Mouse (Mus musculus) CH12.LX (cell line): ENCODE results near the gene Grip1. TPM values are rescaled to one million over a fixed set of nuclear protein-coding genes. Genes with fewer than 3 reads are reported as not detected.

Experiments used
- DNase-seq: peaks from one replicate; pipeline ENCODE4 v3.0.0-alpha.2; 2013; ENCODE audit errors: extremely low read depth
- H3K27ac ChIP-seq: 2 replicates; pipeline ENCODE4 v1.5.1; 2012; ENCODE audit warnings: low read depth, mild to moderate bottlenecking, control low read depth, moderate library complexity; ENCODE audit not compliant: insufficient read depth
- H3K27me3 ChIP-seq: replicated peaks from 2 replicates; pipeline ENCODE3; 2012; ENCODE audit warnings: inconsistent platforms
- H3K36me3 ChIP-seq, 2 experiments: replicated peaks in 1 of 2; 2 replicates each; pipeline versions ENCODE3 to v1.6.1; 2012; ENCODE audit warnings: inconsistent platforms in 1 of 2, low read length in 1 of 2, mild to moderate bottlenecking in 1 of 2, mixed read lengths in 1 of 2, moderate library complexity in 1 of 2; ENCODE audit not compliant: control insufficient read depth in 1 of 2, insufficient read depth in 1 of 2
- H3K4me1 ChIP-seq, 2 experiments: 2 replicates each; pipeline ENCODE4 v1.6.1; 2012; ENCODE audit warnings: inconsistent platforms in 1 of 2, moderate library complexity in 1 of 2; ENCODE audit not compliant: insufficient read depth in 2 of 2, control insufficient read depth in 1 of 2
- H3K4me2 ChIP-seq: 2 replicates; pipeline ENCODE4 v1.6.1; 2012; ENCODE audit warnings: low read depth, mild to moderate bottlenecking, control low read depth; ENCODE audit not compliant: poor library complexity, insufficient read depth, severe bottlenecking
- H3K4me3 ChIP-seq, 3 experiments: fragments of 150-350 bp in 1 of 3; sonication (generic) in 1 of 3; replicated peaks in 1 of 3; 2 replicates each; pipeline versions ENCODE3 to v1.5.1; 2011 to 2012; ENCODE audit warnings: low read depth in 2 of 3, low read length in 2 of 3, mild to moderate bottlenecking in 2 of 3, moderate library complexity in 2 of 3, control low read depth in 1 of 3, improper control_type of control experiment in 1 of 3, inconsistent platforms in 1 of 3, mixed read lengths in 1 of 3; ENCODE audit not compliant: poor library complexity in 1 of 3
- H3K79me2 ChIP-seq: replicated peaks from 2 replicates; pipeline ENCODE4 v1.6.1; 2012; ENCODE audit warnings: mild to moderate bottlenecking, moderate library complexity; ENCODE audit not compliant: control insufficient read depth, poor library complexity, insufficient read depth, severe bottlenecking; ENCODE audit errors: extremely low read depth
- H3K9ac ChIP-seq: 2 replicates; pipeline ENCODE4 v1.6.1; 2012; ENCODE audit warnings: low read depth, mild to moderate bottlenecking, control low read depth, moderate library complexity; ENCODE audit not compliant: insufficient read depth
- H3K9me3 ChIP-seq: replicated peaks from 2 replicates; pipeline ENCODE3; 2012; ENCODE audit warnings: low read length, inconsistent platforms, mixed read lengths
- BHLHE40 ChIP-seq: IDR thresholded peaks from 2 replicates; pipeline ENCODE4 v1.6.1; 2011; ENCODE audit warnings: mild to moderate bottlenecking, low read depth, low read length, improper control_type of control experiment
- CHD2 ChIP-seq: IDR thresholded peaks from 2 replicates; pipeline ENCODE4 v1.6.1; 2011; ENCODE audit warnings: low read length, improper control_type of control experiment
- CTCF ChIP-seq, 2 experiments: IDR thresholded peaks in 1 of 2; conservative IDR thresholded peaks in 1 of 2; 2 replicates each; pipeline ENCODE4 v1.5.1; 2011 to 2012; ENCODE audit warnings: low read depth in 2 of 2, low read length in 2 of 2, improper control_type of control experiment in 1 of 2, inconsistent platforms in 1 of 2, mild to moderate bottlenecking in 1 of 2, moderate library complexity in 1 of 2
- ETS1 ChIP-seq: conservative IDR thresholded peaks from 2 replicates; pipeline ENCODE4 v1.6.1; 2012; ENCODE audit warnings: low read depth, mild to moderate bottlenecking, inconsistent platforms, low read length, improper control_type of control experiment, moderate library complexity
- HCFC1 ChIP-seq: IDR thresholded peaks from 2 replicates; pipeline ENCODE4 v1.6.1; 2012; ENCODE audit warnings: low read depth, mild to moderate bottlenecking, inconsistent platforms, low read length, improper control_type of control experiment
- KAT2A ChIP-seq: IDR thresholded peaks from 2 replicates; pipeline ENCODE4 v1.6.1; 2012; ENCODE audit warnings: low read length, improper control_type of control experiment, inconsistent platforms; ENCODE audit not compliant: insufficient replicate concordance
- MAFK ChIP-seq: IDR thresholded peaks from 2 replicates; pipeline ENCODE4 v1.6.1; 2011; ENCODE audit warnings: low read length, improper control_type of control experiment; ENCODE audit not compliant: insufficient replicate concordance
- MAZ ChIP-seq: IDR thresholded peaks from 2 replicates; pipeline ENCODE4 v1.6.1; 2012; ENCODE audit warnings: low read depth, mild to moderate bottlenecking, inconsistent platforms, low read length, improper control_type of control experiment, moderate library complexity
- MXI1 ChIP-seq: IDR thresholded peaks from 2 replicates; pipeline ENCODE4 v1.6.1; 2011; ENCODE audit warnings: mild to moderate bottlenecking, low read depth, low read length, improper control_type of control experiment
- NELFE ChIP-seq: IDR thresholded peaks from 2 replicates; pipeline ENCODE4 v1.6.1; 2011; ENCODE audit warnings: low read depth, low read length, improper control_type of control experiment
- PAX5 ChIP-seq: IDR thresholded peaks from 2 replicates; pipeline ENCODE4 v1.6.1; 2012; ENCODE audit warnings: low read length, inconsistent platforms, mixed read lengths
- RAD21 ChIP-seq: IDR thresholded peaks from 2 replicates; pipeline ENCODE4 v1.6.1; 2011; ENCODE audit warnings: low read depth, mild to moderate bottlenecking, low read length, improper control_type of control experiment, moderate library complexity
- SIN3A ChIP-seq: IDR thresholded peaks from 2 replicates; pipeline ENCODE4 v1.6.1; 2012; ENCODE audit warnings: low read length, improper control_type of control experiment, inconsistent platforms
- SMC3 ChIP-seq: IDR thresholded peaks from 2 replicates; pipeline ENCODE4 v1.6.1; 2011; ENCODE audit warnings: low read depth, low read length, improper control_type of control experiment
- TBP ChIP-seq: conservative IDR thresholded peaks from 2 replicates; pipeline ENCODE4 v1.6.1; 2011; ENCODE audit warnings: low read depth, low read length, improper control_type of control experiment
- UBTF ChIP-seq: IDR thresholded peaks from 2 replicates; pipeline ENCODE4 v1.6.1; 2012; ENCODE audit warnings: low read depth, mild to moderate bottlenecking, inconsistent platforms, low read length, improper control_type of control experiment, moderate library complexity
- USF1 ChIP-seq: IDR thresholded peaks from 2 replicates; pipeline ENCODE4 v1.6.1; 2014; ENCODE audit warnings: low read depth, mild to moderate bottlenecking, inconsistent platforms, low read length, improper control_type of control experiment
- USF2 ChIP-seq: conservative IDR thresholded peaks from 2 replicates; pipeline ENCODE4 v1.6.1; 2011; ENCODE audit warnings: low read depth, low read length, improper control_type of control experiment
- ZKSCAN1 ChIP-seq: IDR thresholded peaks from 2 replicates; pipeline ENCODE4 v1.6.1; 2012; ENCODE audit warnings: low read depth, inconsistent platforms, low read length, improper control_type of control experiment, borderline replicate concordance
- ZNF384 ChIP-seq: IDR thresholded peaks from 2 replicates; pipeline ENCODE4 v1.6.1; 2012; ENCODE audit warnings: low read depth, low read length, improper control_type of control experiment, inconsistent platforms
- dilution Hi-C: fragments of 300-500 bp; cut with MboI; formaldehyde crosslinking; loops from 2 replicates; pipeline ENCODE4 v1.14.3; 2020; ENCODE audit warnings: low sequenced_read_pairs; ENCODE audit not compliant: extremely low pct_unique_long_range_greater_than_20kb, extremely low pct_ligation_motif_present
- in situ Hi-C: fragments of 300-500 bp; cut with MboI; formaldehyde crosslinking; loops from 3 replicates; pipeline ENCODE4 v1.14.3; 2019; ENCODE audit warnings: low sequenced_read_pairs, low pct_ligation_motif_present, low pct_unique_long_range_greater_than_20kb, mixed read lengths
- polyA plus RNA-seq: library from polyadenylated mRNA; unstranded; fragments of >175 nt; gene quantifications from 2 replicates; pipeline ENCODE4 v1.2.1, GENCODE M21; 2012; ENCODE audit warnings: low read depth; ENCODE audit not compliant: insufficient read length
- total RNA-seq, 2 experiments: library from RNA; depleted of rRNA; stranded (reverse); fragments of 300-350 nt in 1 of 2; fragments of >200 nt in 1 of 2; gene quantifications; 2 replicates each; pipeline ENCODE4 v1.2.3; 2012 to 2014

Grip1 gene
- total and polyA plus RNA-seq, 3 experiments = 0.09 to 0.33 (median 0.13) TPM

GRCm38 (mm10) chr10:119878331-119878730 lies 424.7 kb downstream of the Grip1 start:
- H3K9me3 ChIP-seq = no peaks in the 10 kb centered on the region
- H3K4me1 ChIP-seq = peaks cover 0 to 4% of the 10 kb centered on the region in 2 experiments; a peak in 1 of 4 replicates
- H3K36me3 ChIP-seq = no peaks in the 10 kb centered on the region
- no peak for DNase-seq
- dilution Hi-C loops = no loop called here
- TF ChIP-seq KAT2A (no peak), NELFE (no peak), BHLHE40 (no peak), CHD2 (no peak), RAD21 (no peak), USF2 (no peak), SIN3A (no peak), TBP (no peak), MAZ (no peak), ZKSCAN1 (no peak), PAX5 (no peak), UBTF (no peak)
- H3K9ac ChIP-seq = no peak overlapping the region
- no peak overlapping the region for H3K4me2 ChIP-seq
- no peaks in the 10 kb centered on the region for H3K27me3 ChIP-seq
- H3K4me3 ChIP-seq = no peak overlapping the region
- no peak overlapping the region for H3K27ac ChIP-seq
- in situ Hi-C loops = no loop called here
- no peaks in the 10 kb centered on the region for H3K79me2 ChIP-seq

- H3K79me2 ChIP-seq = no peaks in the 10 kb centered on the region
- no peaks in the 10 kb centered on the region for H3K27me3 ChIP-seq
- no peaks in the 10 kb centered on the region for H3K9me3 ChIP-seq
- no peak overlapping the region for H3K4me3 ChIP-seq
- no peak overlapping the region for H3K4me2 ChIP-seq
- H3K36me3 ChIP-seq = no peaks in the 10 kb centered on the region
- no peak for TF ChIP-seq SMC3
- dilution Hi-C loops (no loop called here), in situ Hi-C loops (no loop called here)
- no peak for DNase-seq
- H3K27ac ChIP-seq = no peak overlapping the region
- H3K4me1 ChIP-seq = peaks cover 0 to 4% of the 10 kb centered on the region in 2 experiments; a peak in 1 of 4 replicates
- no peak overlapping the region for H3K9ac ChIP-seq
Observed at GRCm38 (mm10) chr10:119884591-119884990, 431.0 kb downstream of the Grip1 start.

DNA sequence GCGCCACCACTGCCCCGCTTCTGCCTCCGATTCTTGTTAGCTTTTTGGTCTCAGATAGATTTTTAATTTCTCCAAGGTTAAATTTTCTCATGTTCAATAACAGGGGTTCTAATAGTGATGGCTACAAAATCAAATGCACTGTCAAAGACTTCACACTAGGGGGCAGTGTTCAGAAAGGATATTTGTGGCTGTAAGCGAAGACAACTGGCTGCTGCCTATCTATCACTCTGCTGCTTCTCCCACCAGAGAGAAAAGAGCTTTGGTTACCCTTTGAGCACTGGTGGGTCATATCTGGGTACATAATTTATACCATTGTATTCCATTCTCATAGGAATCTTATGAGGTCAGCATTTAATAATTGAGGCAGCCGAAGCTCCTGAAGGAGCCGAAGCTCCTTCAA lies 431.9 kb downstream of the Grip1 start:
- dilution Hi-C loops = no loop called here
- Histone ChIP-seq H3K4me2 (no peak overlapping the region), H3K4me3 (no peak overlapping the region), H3K9ac (no peak overlapping the region), H3K27me3 (no peaks in the 10 kb centered on the region), H3K4me1 (peaks cover 0 to 4% of the 10 kb centered on the region in 2 experiments; a peak in 1 of 4 replicates), H3K36me3 (no peaks in the 10 kb centered on the region), H3K79me2 (no peaks in the 10 kb centered on the region), H3K9me3 (no peaks in the 10 kb centered on the region), H3K27ac (no peak overlapping the region)
- in situ Hi-C loops = no loop called here
- DNase-seq = peak; percentile 53
- no peak for TF ChIP-seq USF1
- TF ChIP-seq CTCF (conservative IDR thresholded peaks at IDR 0.05 in 1 of 2, IDR thresholded peaks at IDR 0.05 in 1 of 2; ENCODE audit: low read depth in 2 of 2, low read length in 2 of 2) = peak; percentile 48 to 75
- TF ChIP-seq ZNF384 = no peak
- peak; percentile 63 for TF ChIP-seq SMC3
- no peak for TF ChIP-seq HCFC1
- peak; percentile 55 for TF ChIP-seq RAD21
- TF ChIP-seq ETS1 = no peak
- no peak for TF ChIP-seq KAT2A
- no peak for TF ChIP-seq MAFK
- no peak for TF ChIP-seq BHLHE40
- TF ChIP-seq MXI1 = no peak
